Mouse (Mus musculus): ENCODE data around the gene Mrps12.

- no peak for TF ChIP-seq POLR2A (IDR thresholded peaks at IDR 0.05; ENCODE audit: insufficient read depth, low read length)
- TF ChIP-seq CTCF (IDR thresholded peaks at IDR 0.05; ENCODE audit: low read depth, low read length): no peak
These were observed 671 bp downstream of the Mrps12 start for GRCm38 (mm10) chr7:28740949-28741348.
